Mouse (Mus musculus) layer of hippocampus, postnatal 14 days (tissue): ENCODE measurements around the gene Olfr159. TPM values are rescaled to one million over a fixed set of nuclear protein-coding genes. Genes with fewer than 3 reads are reported as not detected.

Experiments used
- DNase-seq, 2 experiments: peaks; one replicate each; pipeline ENCODE4 v3.0.0; 2021 to 2022; ENCODE audit warnings: low spot score in 2 of 2, mixed read lengths in 1 of 2
- total RNA-seq, 2 experiments: library from RNA; stranded (reverse); gene quantifications; 2 replicates each; pipeline ENCODE4 v1.2.3; 2021

The Olfr159 gene
- total RNA-seq, 2 experiments from 2014 or later: not detected

- DNase-seq: no peak
Measured at GRCm38 (mm10) chr4:43729794-43730550, 40.8 kb downstream of the Olfr159 start, which contains the start of gene Spaar. Gene Spaar (plus strand): TSS chr4:43730034.

GRCm38 (mm10) chr4:43729126-43729525 lies 41.7 kb downstream of the Olfr159 start:
- no peak for DNase-seq

- DNase-seq: no peak
Measured at GRCm38 (mm10) chr4:43728576-43728954, 42.2 kb downstream of the Olfr159 start.

- DNase-seq: no peak
Measured at GRCm38 (mm10) chr4:43727718-43728575, 42.9 kb downstream of the Olfr159 start.

GRCm38 (mm10) chr4:43726995-43727394 lies 43.8 kb downstream of the Olfr159 start, which contains the start of gene Hrct1:
Gene Hrct1 (plus strand): TSS chr4:43727188.
- DNase-seq: no peak

GRCm38 (mm10) chr4:43726228-43726993 lies 44.4 kb downstream of the Olfr159 start:
- DNase-seq: no peak

- DNase-seq: peak in 1 of 2 experiments; percentile 36
Measured at GRCm38 (mm10) chr4:43724764-43725163, 46.0 kb downstream of the Olfr159 start.

- DNase-seq: peak in 1 of 2 experiments; percentile 53
Measured at GRCm38 (mm10) chr4:43722191-43722590, 48.6 kb downstream of the Olfr159 start.

- peak in 1 of 2 experiments; percentile 32 for DNase-seq
Measured at GRCm38 (mm10) chr4:43720491-43721228, 50.1 kb downstream of the Olfr159 start.

Other genes with a start within 250 kb of the Olfr159 start
- gene Tpm2, start 247.2 kb downstream of the Olfr159 start, total RNA-seq: 1 to 10 TPM; 6.2 to 8.1 TPM
- gene Creb3, start 208.7 kb downstream of the Olfr159 start, total RNA-seq: 10 to 100 TPM; 74.0 TPM
- 10 to 100 TPM; 46.0 to 52.1 TPM for gene Tln1, start 208.3 kb downstream of the Olfr159 start, total RNA-seq
- gene Rgp1, start 192.3 kb downstream of the Olfr159 start, total RNA-seq: 10 to 100 TPM; 44.5 to 55.8 TPM
- gene Gba2, start 192.1 kb downstream of the Olfr159 start, total RNA-seq: 10 to 100 TPM; 56.1 to 60.6 TPM
- gene Msmp, start 186.5 kb downstream of the Olfr159 start, total RNA-seq: not detected
- 10 to 100 TPM; 46.9 to 50.0 TPM for gene Npr2, start 139.1 kb downstream of the Olfr159 start, total RNA-seq
- gene Spag8, start 117.4 kb downstream of the Olfr159 start, total RNA-seq: 1 to 10 TPM in 1 of 2 experiments, under 1 TPM in 1; 0.98 to 2.3 TPM
- gene Hint2, start 114.5 kb downstream of the Olfr159 start, total RNA-seq: 10 to 100 TPM; 33.1 to 37.8 TPM
- gene Tmem8b, start 102.0 kb downstream of the Olfr159 start, total RNA-seq: 10 to 100 TPM; 55.8 to 57.6 TPM
- 1 to 10 TPM; 1.2 TPM for gene Fam221b, start 101.9 kb downstream of the Olfr159 start, total RNA-seq
- gene Olfr70, start 70.2 kb downstream of the Olfr159 start, total RNA-seq: not detected
- gene Olfr71, start 60.8 kb downstream of the Olfr159 start, total RNA-seq: not detected
- 1 to 10 TPM in 1 of 2 experiments, under 1 TPM in 1; 0.52 to 1.5 TPM for gene Hrct1, start 43.8 kb downstream of the Olfr159 start, total RNA-seq
- under 1 TPM; 0.38 to 0.53 TPM for gene Spaar, start 41.0 kb downstream of the Olfr159 start, total RNA-seq
- not detected for gene Olfr156, start 52.9 kb upstream of the Olfr159 start, total RNA-seq
- gene Olfr157, start 69.2 kb upstream of the Olfr159 start, total RNA-seq: not detected
- not detected for gene Olfr155, start 80.6 kb upstream of the Olfr159 start, total RNA-seq
- gene Reck, start 104.5 kb upstream of the Olfr159 start, total RNA-seq: 1 to 10 TPM; 5.9 to 6.5 TPM
- 1 to 10 TPM; 1.6 to 1.7 TPM for gene Glipr2, start 186.4 kb upstream of the Olfr159 start, total RNA-seq
- not detected for gene Ccin, start 212.5 kb upstream of the Olfr159 start, total RNA-seq
- 100 to 1,000 TPM; 289 to 299 TPM for gene Clta, start 233.4 kb upstream of the Olfr159 start, total RNA-seq